Mouse (Mus musculus) cerebellum, adult 18-20 months (tissue): ENCODE data around the gene Grcc10.

Source experiments
- DNase-seq, 2 experiments: peaks; one replicate each; pipeline ENCODE4 v3.0.0; 2021

Grcc10 gene

DNA sequence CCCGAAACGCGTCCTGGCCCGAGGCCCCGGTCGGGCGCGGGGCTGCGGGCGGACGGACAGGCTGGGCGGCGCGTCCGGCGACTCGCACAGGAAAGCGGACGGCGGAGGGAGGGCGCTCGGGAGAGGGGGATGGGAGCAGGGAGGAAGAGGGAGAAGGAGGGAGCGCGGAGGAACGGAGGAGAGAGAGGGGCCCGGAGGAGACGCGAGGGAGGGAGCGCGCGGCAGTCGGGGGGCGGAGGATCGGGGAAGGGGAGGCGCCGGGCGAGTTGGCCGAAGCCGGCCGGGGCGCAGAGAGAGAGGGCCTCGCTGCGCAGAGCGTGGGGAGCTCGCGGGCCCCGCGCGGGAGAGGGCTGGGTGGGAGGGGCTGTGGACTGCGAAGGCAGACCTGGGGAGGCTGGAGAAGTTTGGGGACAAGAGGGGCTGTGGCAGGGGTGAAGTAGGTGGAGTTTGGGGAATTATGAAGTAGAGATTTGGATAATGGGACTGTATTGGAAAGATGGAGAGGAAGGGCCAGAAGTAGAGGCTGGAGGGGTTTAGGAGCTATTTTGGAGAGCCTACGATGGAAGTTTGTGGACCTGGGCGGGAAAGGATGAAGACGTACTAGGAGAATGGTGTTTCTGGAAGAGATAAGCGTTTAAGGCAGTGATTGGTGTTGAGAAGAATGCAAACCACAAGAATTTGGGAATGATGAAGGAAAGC is 15.6 kb upstream of the Grcc10 start:
- peak; percentile 86 to 91 for DNase-seq

DNA sequence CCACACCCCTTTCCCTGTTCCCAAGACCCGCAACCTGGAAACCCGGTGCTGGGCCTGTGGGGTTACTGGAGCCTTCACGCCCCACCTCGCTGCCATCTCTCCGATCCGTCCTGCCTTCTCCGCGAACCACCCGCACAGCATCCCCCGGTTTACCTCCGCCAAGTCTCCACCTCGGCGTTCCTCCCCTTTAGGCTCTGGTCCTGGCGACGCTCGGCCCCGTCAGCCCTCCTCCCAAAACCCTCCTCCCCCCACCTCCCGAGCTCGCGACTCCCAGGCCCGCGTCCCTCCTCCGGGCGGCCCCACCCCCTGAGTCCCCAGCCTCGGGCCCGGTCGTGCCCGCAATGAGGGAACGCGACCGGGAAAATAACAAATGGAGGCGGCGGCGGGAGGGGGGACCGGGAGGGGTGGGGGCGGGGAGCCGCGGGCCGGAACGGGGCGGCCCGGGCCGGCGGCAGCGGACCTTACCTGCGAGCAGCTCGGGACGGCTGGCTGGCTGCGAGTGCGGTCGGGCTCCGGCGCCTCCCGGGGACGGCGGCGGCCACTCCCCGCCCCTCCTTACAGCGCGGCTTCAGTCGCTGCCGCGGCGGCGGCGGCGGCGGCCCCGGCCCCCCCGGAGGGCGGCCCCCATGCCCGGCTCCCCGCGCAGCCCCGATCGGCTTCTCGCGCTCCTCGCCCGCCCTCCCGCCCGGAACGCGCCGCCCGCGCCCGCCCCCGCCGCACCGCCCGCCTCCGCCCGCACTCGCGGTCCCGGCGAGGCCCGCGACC is 14.8 kb upstream of the Grcc10 start, which contains the start of the genes Gm45234 and Atn1:
TSS of gene Gm45234 (minus strand) at position 191 of the 765 bp plus-strand sequence.
TSS of gene Atn1 (minus strand) at position 694 of the 765 bp plus-strand sequence.
- DNase-seq, result peak; percentile 76 to 78

DNA sequence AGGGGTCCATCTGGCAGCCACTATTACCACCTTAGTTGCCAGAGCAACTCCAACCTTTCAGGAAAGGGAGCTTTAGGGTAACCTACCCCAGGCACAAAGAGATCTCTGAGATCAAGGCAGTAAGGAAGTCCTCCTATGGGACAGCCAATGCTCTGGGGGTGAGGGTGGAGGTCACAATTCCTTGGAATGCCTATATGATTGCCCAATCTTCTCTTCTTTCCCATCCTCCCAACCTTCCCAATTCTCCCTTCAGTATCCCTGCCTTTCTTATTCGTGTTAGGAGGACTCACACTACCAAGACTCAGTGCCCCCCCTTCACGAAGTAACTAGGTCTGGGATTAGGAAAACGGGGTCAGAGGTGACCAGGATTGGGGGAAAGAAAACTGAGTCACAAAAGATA is 14.1 kb upstream of the Grcc10 start:
- DNase-seq, result no peak

DNA sequence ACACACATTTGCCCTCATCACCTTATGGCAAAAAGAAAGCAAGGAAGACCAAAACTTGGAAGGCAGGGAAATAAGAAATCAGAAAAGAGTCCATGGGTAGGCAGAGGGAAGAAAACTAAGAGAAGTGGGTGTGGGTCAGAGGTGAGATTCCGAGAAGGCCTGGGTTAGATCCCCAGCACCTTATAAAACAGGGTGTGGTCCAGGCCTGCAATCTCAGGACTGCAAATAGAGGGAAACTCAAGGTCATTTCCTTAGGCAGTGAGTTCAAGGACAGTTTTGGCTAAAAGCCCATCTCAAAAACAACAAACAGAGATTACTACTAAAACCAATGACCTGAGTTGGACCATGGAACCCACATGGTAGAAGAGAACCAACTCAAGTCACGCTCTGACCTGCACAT is 12.7 kb upstream of the Grcc10 start:
- no peak for DNase-seq

DNA sequence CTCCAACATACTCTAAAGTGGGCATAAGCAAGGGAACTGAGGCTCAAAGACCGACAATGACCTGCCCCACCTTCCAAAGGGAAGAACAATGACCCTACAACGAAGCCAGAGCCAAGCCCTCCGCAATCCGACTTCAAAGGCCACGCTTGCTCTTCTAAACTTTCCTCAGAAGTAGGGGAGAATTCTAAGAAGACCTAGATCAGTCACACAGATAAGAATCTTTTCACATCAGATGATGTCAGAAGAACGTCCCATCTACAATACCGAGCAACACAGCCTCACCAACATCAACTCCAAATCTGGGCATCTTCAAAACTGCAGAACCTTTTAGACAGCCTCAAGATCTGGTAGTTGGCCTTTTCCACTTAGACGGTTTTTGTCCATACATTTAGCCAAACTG is 9.2 kb upstream of the Grcc10 start:
- DNase-seq, result no peak

DNA sequence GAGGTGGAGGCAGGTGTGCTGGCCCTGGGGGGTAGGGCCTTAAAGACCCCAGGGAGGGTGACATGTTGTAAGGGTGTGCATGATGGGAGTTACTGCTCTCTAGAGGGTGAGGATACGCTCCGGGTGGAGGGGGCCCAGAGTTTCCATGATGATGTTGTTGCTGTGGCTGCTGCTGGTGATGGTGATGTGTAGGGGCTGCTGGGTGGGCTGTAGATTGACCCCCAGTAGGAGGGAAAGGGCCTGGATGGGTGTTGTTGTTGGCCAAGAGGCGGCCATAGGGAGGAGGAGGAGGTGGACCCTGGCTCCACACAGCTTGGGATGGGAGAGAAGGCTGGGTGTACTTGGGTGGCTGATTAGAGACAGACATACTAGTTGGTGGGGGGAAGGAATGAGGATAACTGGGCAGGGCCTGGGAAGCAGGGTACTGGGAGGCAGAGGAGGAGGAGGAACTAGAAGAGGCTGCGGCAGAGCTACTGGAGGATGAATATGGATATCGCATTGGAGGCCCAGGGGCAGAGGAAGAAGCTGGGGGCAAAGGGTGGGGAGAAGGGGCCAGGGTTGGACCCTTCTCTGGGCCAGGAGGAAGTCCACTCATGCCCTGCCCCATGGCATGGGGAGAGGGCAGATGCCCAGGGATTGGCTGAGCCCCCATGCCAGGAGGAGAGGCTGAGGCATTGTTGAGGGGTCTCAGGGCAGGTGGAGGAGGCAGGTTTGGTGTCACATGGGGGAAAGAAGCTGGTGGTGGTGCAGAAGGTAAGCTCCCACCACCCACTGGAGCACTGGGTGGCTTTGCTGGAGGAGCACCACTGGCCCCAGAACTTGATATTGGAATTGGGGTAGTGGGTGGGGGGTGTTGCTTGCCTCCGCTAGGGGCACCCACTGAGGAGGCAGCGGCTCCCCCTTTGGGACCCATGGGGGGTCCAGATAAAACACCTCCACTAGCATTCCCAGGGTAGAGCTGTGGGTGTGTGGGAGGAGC is 5.8 kb upstream of the Grcc10 start:
- DNase-seq, result peak in 1 of 2 experiments; percentile 39

DNA sequence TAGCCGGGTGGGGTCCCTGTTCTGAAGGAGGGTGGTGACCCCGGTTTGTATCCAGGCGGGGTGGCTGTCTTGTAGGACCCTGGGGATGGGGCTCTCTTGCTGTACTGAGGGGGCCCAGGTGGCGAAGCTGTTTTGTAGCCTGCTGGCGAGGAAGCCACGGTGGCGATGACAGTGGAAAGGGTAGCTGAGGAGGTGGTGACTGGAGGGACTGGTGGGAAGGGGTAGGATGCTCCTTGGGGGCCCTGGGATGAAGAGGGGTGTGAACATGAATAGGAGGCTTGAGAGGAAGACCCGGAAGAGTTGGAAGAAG is 5.1 kb upstream of the Grcc10 start:
- DNase-seq, result peak in 1 of 2 experiments; percentile 51

DNA sequence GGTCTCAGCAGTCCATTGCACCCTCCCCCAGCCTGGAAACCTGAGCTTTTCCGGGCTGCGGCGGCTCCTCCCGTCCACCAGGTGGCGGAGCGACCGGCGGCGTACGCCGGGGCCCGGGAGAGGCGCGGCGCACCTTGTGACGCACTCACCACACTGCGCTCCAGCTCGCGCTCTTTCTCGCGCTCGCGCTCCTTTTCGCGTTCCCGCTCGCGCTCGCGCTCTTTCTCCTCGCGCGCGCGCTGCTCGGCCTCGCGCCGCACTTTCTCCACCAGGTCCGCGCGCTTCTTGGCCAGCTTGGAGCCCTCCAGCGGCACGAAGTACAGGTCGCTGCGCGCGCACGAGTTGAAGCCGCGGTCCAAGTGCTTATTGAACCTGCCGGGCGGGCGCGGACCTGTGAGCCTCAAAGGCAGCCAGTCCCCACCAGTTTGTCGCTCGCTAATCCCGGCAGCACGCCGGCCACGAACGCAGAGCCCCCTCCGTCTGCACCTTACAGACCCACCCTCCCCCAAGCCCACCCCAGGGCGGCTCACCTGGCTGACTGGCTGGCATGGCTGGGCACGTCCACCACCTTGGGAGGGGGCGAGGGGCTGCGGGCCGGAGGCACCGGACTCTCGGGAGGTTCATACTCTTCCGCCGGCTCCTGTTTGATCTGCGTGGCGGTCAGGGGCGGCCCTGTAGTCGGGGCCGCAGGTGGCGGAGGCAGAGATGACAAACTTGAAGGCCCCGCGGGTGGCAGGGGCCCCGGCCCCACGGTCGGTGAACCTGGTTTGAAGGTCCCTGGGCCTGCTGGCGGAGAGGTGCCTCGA is 4.5 kb upstream of the Grcc10 start:
- DNase-seq, result peak; percentile 94 to 98

DNA sequence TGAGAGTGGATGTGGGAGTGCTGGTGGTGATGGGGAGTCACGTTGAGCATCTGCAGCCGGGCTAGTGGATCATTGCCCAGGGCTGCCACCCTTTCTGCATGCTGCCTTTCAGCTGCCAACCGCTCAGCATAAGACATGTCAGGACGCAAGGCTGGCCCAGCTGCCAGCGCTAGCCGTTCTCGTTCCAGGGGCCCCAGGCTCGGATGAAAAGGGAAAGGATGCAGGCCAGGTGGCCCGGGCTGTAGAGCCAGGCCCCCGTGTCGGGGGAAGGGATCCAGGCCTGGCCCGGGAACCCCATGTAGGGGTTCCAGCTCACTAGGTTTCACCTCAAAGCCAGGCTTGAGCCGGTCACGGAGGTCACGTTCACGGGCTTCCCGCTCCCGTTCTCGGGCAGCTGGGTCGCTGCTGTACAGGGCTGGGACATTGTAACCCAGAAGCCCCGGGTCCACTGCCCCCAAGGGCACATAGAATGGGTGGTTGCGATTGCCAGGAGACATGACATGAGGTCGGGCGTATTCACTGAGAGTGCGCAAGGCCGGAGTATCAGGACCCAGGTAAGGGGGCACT is 3.7 kb upstream of the Grcc10 start:
- peak; percentile 65 to 72 for DNase-seq

DNA sequence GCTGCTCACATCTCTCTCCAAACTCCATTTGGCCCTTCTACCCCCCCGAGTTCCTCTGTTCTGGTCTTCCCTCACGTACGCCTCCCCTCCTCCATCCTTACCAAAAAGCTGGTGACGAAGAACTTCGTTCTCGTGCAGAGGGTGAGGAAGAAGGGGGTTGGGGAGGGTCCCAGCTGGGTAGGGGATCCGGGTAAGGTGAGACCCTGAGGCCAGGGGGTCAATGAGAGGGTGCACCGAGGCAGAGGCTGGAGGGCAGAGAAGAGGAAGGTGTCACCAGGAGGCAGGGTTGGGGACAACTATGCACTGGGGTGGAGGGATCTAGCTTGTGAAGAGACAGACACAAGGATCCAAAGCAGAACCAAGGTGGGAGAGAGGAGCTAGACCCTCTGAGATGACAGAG is 2.5 kb upstream of the Grcc10 start:
- peak; percentile 17 to 37 for DNase-seq

DNA sequence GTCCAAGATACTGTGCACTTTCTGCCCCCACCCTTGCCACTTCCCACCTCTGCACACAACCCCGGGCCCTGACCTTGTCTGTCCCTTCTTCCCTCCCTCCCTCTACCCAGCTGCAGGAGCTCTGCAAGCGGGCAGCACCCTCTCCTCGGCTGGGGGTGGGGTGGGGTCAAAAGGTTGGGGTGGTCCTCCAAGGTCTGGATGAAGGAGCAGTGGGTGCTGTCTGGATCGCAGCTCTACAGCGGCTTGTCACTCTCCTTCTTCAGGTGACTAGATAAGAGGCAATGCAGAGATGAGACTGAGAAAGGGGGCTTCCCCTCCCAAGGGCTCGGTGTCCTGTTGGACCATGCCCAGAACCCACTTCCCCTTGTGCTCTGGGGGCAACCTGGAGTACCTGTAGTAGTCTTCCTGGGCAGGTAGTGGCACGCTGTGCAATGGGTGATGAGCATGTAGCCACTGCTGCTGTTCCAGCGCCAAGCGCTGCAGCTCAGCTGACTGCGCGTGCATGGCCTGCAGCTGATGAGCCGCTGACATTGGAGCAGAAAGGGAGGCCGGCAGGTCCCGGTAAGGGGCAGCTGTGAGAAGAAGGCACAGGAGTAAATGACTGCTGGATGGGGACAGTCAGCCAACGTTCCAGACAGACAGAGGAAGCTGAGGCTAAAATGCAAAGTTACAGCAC is 1.8 kb upstream of the Grcc10 start:
- DNase-seq, result peak; percentile 31 to 36

DNA sequence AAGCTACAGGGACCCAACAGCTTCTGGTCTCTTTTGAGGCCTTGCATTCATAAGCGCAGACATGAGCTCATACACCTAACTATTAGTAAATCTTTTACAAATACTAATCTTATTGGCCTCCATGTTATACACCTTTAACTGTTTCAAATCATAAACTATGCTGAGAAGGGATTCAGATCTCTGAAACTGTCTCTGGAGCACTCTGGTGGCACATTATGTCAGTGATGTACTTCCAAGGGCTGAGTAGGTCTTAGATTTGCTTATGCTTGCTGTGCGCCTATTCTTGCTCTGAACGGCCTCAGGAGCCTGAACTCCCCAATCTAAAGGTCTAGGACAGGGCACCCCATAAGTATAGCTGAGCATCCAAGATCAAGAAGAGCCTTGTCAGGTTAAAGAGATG is 668 bp upstream of the Grcc10 start:
- DNase-seq, result peak in 1 of 2 experiments; percentile 24

DNA sequence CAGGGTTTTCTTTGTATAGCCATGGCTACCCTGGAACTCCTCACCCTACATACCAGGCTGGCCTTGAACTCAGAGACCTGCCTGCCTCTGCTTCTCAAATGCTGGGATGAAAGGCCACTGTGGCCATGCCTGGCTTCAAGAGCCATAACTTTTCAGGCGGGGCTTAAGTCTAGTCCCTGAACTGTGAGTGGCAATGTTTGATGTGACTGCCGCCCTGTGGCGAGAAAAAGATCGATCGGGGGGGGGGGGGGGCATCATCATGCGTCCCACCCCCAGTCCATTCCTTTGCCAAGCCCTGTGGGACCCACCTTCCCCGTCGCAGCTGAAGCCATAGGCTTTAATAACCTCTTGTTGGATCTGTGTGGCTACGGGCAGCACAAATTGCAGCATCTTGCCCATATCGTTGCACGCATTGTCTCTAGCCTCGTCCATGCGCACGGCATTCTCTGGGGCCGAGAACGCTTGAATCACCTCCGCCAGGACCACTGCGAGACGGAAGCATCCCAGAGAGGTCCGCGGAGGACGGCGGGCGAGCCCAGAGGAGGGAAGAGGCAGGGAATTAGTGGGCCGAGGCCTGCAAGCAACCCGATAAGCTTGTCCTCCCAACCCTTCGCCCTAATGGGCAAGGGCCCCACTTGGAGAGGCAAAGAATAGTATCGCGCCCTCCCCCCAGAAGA is 825 bp downstream of the Grcc10 start:
- peak; percentile 50 to 74 for DNase-seq

DNA sequence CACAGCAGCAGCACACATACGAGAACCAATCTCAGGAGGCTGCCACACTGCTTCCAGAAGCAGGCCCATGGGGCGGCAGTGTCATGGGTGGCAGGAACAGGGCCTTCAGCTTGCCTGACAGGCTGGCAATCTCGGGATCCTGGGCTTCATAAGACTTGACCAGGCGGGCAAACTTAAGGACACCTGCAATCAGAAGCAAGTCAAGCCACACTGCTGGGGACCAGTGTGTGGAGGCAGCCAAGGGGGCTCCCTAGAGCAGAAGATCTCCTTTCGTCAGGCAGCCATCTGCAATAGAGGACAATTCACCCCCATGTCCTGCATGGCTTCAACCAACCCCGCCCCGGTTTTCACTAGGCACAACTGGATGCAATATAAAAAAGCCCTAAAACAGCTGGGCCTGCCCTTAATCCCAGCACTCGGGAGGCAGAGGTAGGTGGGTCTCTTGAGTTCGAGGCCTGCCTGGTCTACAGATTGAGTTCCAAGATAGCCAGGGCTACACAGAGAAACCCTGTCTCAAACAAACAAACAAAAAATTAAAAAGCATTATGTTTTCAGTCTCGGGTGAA is 1.9 kb downstream of the Grcc10 start:
- DNase-seq, result no peak

DNA sequence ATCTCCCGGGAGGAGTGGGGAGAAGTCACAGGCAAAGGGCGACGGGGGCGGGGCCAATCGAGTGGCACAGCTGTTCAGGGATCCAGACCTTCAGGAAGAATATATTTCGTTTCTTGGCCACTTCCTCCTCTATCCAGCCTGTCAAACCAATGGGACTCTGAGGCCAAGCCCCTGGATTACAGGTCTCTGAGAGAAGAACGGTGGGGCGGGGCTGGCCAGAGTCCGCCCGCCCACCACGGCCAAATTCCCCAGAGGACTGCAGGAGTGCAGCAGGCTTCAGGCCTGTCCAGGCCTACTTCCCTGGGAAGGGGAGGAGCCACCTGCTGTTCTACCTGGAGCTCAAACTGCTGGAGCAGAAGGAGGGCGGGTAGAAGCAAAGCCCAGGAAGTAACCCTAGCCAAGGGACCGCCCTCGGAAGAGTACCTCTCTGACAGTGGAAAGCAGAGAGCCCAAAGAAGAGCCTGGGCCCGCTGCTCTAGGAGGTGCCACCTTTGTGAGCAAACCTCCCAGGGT is 2.6 kb downstream of the Grcc10 start, which contains the start of gene Ptpn6:
TSS of gene Ptpn6 (minus strand) at position 204 of the 513 bp plus-strand sequence.
- DNase-seq, result no peak

DNA sequence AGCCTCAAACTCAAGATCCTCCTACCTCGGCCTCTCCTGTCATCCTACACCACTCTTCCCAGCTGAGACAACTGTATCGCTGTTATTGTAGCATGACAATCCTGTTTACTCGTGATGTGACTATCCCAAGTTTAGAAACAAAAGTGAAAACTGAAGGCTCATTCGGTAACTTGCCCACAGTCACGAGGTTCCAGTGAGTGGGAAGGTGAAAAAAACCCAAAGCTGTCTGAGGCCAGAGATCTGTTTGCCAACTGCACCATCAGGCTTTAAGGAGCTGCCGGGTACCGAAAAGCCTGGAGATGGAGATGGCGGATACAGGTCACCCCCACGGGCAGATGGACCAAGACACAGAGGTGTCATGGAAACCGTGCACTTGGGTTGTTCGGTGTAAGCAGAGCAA is 4.1 kb downstream of the Grcc10 start:
- DNase-seq, result no peak

DNA sequence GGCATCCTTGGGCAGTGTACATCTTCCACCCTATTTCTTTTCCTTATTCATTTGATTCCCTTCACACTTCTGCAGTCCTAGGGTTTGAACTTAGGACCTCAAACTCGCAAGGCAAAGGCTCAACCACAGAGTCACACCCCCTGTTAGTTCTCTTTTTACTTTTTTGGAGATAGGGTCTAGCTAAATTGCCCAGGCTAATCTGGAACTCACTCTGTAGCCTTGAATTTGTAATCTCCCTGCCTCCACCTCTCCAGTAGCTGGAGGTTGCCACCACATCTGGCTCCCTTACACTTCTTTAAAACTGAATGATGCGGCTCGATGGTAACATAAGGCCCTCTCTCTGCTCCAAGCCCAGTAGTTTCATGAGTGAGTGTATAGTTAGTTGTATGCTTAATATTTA is 6.8 kb downstream of the Grcc10 start:
- DNase-seq, result no peak

DNA sequence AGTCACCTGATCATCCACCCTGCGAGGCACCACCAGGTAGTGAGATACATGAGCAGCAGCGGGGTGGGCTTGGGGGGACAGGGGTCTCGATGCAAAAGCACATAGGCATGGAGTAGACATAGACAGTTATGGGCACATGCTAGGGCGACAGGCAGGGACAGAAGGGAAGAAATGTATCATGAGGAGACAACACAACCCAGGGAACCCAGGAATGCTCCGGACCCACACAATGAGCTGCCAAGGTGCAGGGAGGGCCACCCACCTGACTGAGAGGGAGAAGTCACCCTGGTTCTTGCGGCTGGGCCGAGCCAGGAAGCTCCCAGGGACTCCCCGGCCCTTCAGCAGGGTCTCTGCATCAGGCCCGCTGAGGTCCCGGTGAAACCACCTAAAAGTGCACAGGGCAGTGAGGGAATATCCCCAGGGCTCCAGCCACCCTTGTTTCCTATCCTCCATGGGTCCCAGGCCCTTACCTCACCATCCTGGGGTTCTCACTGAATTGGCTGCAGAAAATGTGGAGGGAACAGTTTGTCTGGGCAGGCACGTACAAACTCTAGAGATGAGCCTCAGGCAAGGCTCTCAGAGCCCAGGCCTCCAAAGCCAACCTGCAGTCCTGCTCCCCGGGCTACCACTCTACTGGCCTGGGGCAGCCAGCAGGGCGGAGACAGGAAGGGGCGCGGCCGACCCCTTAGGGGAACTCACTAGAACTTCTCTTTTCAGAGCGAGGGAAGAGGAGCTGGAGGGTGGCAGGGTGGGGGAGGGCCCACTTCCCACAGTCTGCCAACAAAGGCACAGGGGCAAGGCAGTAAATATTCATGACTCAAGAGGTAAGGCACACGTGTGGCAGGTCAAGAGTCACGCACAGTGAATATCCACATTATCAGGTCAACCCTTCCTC is 8.5 kb downstream of the Grcc10 start:
- DNase-seq, result no peak

DNA sequence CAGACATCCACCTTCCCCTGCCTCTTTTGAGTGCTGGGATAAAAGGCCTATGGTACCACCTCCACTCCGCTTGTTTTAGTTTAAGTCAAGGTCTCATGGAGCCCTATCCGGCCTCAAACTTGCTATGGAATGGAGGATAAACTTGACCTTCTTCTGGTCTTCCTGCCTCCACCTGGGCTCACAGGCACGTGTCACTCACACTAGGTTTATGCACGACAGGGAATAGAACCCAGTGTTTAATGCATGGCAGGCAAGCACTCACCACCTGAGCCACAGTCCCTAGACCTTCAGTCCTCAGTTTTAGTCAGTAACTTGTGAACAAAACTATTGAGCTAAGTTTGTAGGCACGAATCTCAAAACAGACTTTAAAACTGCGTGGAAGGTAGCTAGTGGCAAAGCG is 10.1 kb downstream of the Grcc10 start:
- no peak for DNase-seq
